Mouse (Mus musculus): ENCODE data around the gene Xpo1.

GRCm38 (mm10) chr11:23256194-23256802 is 457 bp downstream of the Xpo1 start:
- TF ChIP-seq CTCF (IDR thresholded peaks at IDR 0.05; ENCODE audit: low read depth): no peak
- TF ChIP-seq EP300 (IDR thresholded peaks at IDR 0.05; ENCODE audit: low read depth): no peak

Measured in liver, embryonic 14.5 days (tissue).